Mouse (Mus musculus): ENCODE results near the gene Scml4. TPM values are rescaled to one million over a fixed set of nuclear protein-coding genes. Genes with fewer than 3 reads are reported as not detected.

Gene Scml4
- polyA plus RNA-seq, 1 experiment from 2014 or later: 0.64 TPM

DNA sequence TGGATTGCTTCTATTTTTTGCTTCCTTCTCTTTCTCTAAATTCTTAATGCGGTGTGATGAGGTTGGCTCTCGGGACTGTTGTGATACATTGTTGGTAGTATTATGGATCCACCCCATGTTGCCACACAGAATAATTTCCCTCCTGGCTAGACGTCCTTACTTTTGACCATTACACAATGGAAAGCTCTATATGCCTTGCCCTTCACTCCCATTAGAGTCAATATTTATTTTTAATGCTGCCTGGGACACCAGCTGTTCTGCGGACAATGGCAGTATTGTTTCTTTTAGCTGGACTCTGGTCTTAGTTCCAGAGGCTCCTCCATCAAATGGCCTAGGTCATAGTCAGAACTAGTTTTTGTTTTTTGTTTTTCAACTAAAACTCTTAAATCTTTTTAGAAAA is 32.1 kb downstream of the Scml4 start:
- Histone ChIP-seq H3K27ac (replicated peaks) (no peak overlapping the region), H3K4me3 (no peak overlapping the region), H3K27me3 (replicated peaks; ENCODE audit: low read depth, poor library complexity, severe bottlenecking) (no peaks in the 10 kb centered on the region; the same call in none of the 2 replicates), H3K36me3 (replicated peaks) (no peaks in the 10 kb centered on the region), H3K4me1 (peaks cover 18% of the 10 kb centered on the region), H3K9me3 (no peaks in the 10 kb centered on the region)
- WGBS: 65% methylated on average over 4 of the region's 4 CpGs
- DNase-seq (ENCODE audit: low spot score): no peak

DNA sequence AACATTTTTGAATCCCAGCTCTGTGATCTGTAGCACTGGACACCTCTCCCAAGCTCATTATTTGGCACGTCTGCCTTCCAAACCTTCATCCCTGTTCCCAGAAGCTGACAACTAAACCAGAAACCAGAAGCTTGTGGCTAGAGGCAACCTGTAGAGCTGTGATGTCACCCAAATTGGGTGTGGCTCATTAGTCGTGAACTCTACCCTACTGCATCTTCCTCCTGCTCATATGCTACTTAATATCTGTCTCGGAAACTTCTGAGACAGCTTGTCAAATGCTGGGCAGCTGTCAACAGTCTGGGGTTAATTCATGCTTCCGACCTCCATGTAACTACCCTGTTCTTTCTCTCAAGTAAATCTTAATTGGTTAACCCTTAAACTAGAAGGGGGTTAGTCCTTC is 32.8 kb downstream of the Scml4 start:
- Histone ChIP-seq H3K27ac (replicated peaks) (no peak overlapping the region), H3K36me3 (replicated peaks) (no peaks in the 10 kb centered on the region), H3K27me3 (replicated peaks; ENCODE audit: low read depth, poor library complexity, severe bottlenecking) (no peaks in the 10 kb centered on the region; the same call in none of the 2 replicates), H3K4me3 (no peak overlapping the region), H3K9me3 (no peaks in the 10 kb centered on the region), H3K4me1 (peaks cover 17% of the 10 kb centered on the region)
- DNase-seq (ENCODE audit: low spot score): no peak
- WGBS: 64% methylated on average over 4 of the region's 4 CpGs

DNA sequence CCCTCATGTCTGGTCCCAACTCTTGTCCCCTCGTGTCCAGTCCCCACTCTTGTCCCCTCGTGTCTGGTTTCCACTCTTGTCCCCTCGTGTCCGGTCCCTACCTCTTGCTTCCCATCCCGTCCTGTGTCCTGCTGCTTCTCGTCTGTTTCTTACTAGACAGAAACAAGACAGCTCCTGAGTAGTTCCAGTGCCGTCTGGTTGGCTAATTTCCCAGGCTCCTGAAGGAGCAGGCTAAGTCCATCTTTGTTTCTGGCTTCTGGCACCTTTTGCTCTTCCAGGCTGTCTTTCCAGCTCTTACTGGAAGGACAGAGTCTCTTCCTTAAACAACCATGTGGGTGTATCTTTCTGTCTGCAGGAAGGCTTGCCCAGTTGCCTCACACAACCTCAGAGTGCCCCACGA is 33.7 kb downstream of the Scml4 start:
- Histone ChIP-seq H3K27me3 (replicated peaks; ENCODE audit: low read depth, poor library complexity, severe bottlenecking) (no peaks in the 10 kb centered on the region; the same call in none of the 2 replicates), H3K4me1 (peaks cover 17% of the 10 kb centered on the region), H3K27ac (replicated peaks) (no peak overlapping the region), H3K4me3 (no peak overlapping the region), H3K9me3 (no peaks in the 10 kb centered on the region), H3K36me3 (replicated peaks) (no peaks in the 10 kb centered on the region)
- no peak for DNase-seq (ENCODE audit: low spot score)
- 77% methylated on average over 8 of the region's 8 CpGs for WGBS

DNA sequence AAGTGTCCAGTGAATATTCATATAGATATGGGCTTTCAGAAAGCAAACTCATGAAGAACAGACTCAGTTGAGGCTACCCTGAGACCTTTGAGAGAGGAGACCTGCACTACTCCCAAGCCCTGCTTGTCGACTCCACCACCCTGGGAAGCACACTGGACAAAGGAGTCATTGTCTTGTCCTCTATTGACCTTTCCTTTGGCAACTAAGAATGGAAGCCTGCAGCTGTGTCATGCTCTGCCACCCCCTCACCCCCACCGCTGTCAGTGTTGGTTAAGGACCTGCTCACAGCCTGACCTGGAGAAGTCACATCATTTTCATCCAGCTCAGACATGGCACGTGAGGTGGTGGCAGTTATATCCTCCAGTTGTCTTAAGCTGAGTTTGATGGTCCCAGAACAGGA is 34.1 kb downstream of the Scml4 start:
- WGBS: 29% methylated on average over 3 of the region's 3 CpGs
- Histone ChIP-seq H3K27ac (replicated peaks) (no peak overlapping the region), H3K9me3 (no peaks in the 10 kb centered on the region), H3K36me3 (replicated peaks) (no peaks in the 10 kb centered on the region), H3K4me3 (no peak overlapping the region), H3K4me1 (peaks cover 17% of the 10 kb centered on the region), H3K27me3 (replicated peaks; ENCODE audit: low read depth, poor library complexity, severe bottlenecking) (no peaks in the 10 kb centered on the region; the same call in none of the 2 replicates)
- no peak for DNase-seq (ENCODE audit: low spot score)

DNA sequence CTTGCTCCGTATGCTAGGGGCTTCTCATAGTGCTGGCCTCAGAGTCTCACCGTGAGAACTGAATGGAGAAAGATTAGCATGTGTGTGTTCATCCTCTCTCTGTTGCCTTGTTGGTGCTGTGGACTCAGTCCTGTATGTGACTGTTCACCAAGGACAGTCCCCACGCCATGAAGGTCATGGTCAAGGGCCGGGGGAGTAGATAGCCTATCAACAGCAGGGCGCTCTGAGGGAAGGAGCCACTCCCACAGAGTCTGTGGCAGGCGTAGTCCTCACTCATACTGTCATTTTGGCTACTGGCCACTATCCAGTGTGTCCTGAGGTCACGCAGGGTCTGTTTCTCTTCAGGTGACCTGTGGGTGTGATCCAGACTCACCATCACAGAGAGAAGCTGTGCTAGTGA is 34.5 kb downstream of the Scml4 start:
- 81% methylated on average over 7 of the region's 7 CpGs for WGBS
- H3K9me3 ChIP-seq: no peaks in the 10 kb centered on the region
- H3K36me3 ChIP-seq (replicated peaks): no peaks in the 10 kb centered on the region
- no peak overlapping the region for H3K27ac ChIP-seq (replicated peaks)
- H3K27me3 ChIP-seq (replicated peaks; ENCODE audit: low read depth, poor library complexity, severe bottlenecking): no peaks in the 10 kb centered on the region; the same call in none of the 2 replicates
- DNase-seq (ENCODE audit: low spot score): no peak
- H3K4me1 ChIP-seq: peaks cover 17% of the 10 kb centered on the region
- H3K4me3 ChIP-seq: no peak overlapping the region

DNA sequence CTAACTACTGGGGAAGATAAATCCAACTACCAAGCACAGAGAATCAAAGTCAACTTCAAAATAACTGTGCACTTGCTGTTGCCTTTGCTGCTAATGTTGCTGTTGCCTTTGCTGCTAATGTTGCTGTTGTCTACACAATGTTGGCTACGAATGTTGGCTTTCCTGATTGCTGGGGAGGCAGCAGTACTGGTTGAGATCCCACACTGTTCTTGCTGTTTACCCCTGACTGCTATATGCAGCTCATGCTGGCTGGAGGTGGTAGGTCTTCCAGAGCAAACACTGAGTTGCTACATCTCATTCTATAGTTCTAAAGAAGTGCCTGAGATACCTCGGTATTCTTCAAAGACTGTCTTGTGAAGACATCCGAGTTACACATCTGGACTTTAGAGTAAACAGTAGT is 36.5 kb downstream of the Scml4 start:
- Histone ChIP-seq H3K9me3 (no peaks in the 10 kb centered on the region), H3K36me3 (replicated peaks) (no peaks in the 10 kb centered on the region), H3K4me1 (peaks cover 13% of the 10 kb centered on the region), H3K27me3 (replicated peaks; ENCODE audit: low read depth, poor library complexity, severe bottlenecking) (no peaks in the 10 kb centered on the region; the same call in 1 of the 2 replicates), H3K4me3 (no peak overlapping the region), H3K27ac (replicated peaks) (no peak overlapping the region)
- 89% methylated on average over 3 of the region's 3 CpGs for WGBS
- no peak for DNase-seq (ENCODE audit: low spot score)

DNA sequence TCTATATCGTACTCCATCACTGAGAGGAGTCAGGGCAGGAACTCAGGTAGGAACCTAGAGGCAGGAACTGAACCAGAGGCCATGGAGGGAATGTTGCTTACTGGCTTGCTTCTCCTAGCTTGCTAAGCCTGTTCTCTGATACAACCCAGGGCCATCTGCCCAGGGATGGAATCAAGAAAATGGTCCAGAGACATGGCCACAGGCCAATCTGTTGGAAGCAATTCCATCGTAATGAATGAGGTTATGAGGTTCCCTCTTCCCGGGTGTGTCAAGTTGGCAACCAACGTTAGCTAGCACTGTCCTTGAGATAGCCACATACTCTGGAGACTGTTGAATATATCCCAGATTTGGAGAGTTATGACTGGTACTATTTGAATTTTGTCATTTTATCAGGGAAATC is 37.0 kb downstream of the Scml4 start:
- H3K9me3 ChIP-seq: no peaks in the 10 kb centered on the region
- no peak overlapping the region for H3K4me3 ChIP-seq
- no peaks in the 10 kb centered on the region for H3K36me3 ChIP-seq (replicated peaks)
- WGBS: 85% methylated on average over 4 of the region's 4 CpGs
- no peak overlapping the region for H3K27ac ChIP-seq (replicated peaks)
- H3K4me1 ChIP-seq: peaks cover 13% of the 10 kb centered on the region
- no peaks in the 10 kb centered on the region; the same call in 1 of the 2 replicates for H3K27me3 ChIP-seq (replicated peaks; ENCODE audit: low read depth, poor library complexity, severe bottlenecking)
- DNase-seq (ENCODE audit: low spot score): no peak

DNA sequence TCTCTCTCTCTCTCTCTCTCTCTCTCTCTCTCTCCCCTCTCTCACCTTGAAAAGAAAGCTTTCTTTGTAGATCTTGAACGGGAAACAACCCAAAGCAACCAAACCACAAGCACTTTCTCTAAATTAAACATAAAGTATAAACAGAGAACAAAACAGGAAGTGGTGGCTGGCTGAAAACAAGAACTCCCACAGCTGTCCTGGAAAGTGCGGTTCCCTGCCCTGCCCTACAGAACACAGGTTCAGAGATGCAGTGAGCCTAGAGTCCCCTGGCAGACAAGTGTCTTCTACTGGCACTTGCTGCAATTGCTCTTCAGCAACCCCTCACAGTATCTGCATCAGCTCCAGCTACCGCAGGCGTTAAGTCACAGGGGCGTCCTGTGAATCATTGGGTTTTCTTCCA is 37.5 kb downstream of the Scml4 start:
- H3K9me3 ChIP-seq: no peaks in the 10 kb centered on the region
- H3K27me3 ChIP-seq (replicated peaks; ENCODE audit: low read depth, poor library complexity, severe bottlenecking): no peaks in the 10 kb centered on the region; the same call in 1 of the 2 replicates
- no peak overlapping the region for H3K4me3 ChIP-seq
- WGBS: 84% methylated on average over 5 of the region's 5 CpGs
- peaks cover 13% of the 10 kb centered on the region for H3K4me1 ChIP-seq
- no peak for DNase-seq (ENCODE audit: low spot score)
- no peaks in the 10 kb centered on the region for H3K36me3 ChIP-seq (replicated peaks)
- H3K27ac ChIP-seq (replicated peaks): no peak overlapping the region

DNA sequence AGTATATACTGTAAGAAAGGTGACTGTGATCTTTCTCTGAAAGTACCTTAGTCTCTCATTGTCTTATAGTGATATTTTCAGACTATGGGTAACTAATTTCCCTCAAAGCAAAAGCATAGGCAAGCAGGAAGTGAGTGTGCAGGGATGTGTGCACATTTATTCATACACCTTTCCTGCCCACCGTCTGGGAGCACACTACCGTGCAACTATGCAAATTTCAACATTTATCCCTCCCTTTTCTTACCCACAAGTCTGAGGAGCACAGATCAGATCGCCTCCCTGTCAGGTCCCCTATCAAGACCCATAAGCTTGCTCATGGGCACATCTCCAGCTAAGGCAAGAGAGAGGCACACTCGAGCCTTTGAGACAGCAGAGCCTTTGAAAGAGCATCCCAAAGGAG is 41.2 kb downstream of the Scml4 start:
- H3K9me3 ChIP-seq: no peaks in the 10 kb centered on the region
- H3K4me1 ChIP-seq: no peaks in the 10 kb centered on the region
- H3K27ac ChIP-seq (replicated peaks): no peak overlapping the region
- no peak overlapping the region for H3K4me3 ChIP-seq
- DNase-seq (ENCODE audit: low spot score): no peak
- no peaks in the 10 kb centered on the region for H3K36me3 ChIP-seq (replicated peaks)
- H3K27me3 ChIP-seq (replicated peaks; ENCODE audit: low read depth, poor library complexity, severe bottlenecking): 0 out of 2 replicates have a peak, but pooled peaks cover 3% of the 10 kb centered on the region
- WGBS: 74% methylated on average over 4 of the region's 4 CpGs

DNA sequence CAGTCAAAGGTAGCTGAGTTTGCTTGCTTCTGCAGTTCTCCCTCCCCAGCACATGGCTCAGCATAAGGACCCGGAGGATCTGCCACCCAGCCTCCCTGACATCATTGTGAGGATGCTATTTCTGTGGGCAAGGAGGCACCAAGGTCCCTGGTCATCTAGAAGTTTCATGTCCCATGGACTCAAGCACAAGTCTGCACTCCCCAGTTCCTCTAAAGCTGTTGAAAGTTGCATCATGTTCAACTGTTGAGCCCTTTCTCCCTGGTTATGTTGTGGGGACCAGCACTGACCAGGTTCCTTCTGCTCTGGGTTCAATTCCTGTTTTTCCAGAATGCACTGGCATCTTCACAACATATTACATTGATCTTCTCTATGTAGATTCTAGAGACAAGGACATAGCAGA is 42.9 kb downstream of the Scml4 start:
- H3K9me3 ChIP-seq: no peaks in the 10 kb centered on the region

DNA sequence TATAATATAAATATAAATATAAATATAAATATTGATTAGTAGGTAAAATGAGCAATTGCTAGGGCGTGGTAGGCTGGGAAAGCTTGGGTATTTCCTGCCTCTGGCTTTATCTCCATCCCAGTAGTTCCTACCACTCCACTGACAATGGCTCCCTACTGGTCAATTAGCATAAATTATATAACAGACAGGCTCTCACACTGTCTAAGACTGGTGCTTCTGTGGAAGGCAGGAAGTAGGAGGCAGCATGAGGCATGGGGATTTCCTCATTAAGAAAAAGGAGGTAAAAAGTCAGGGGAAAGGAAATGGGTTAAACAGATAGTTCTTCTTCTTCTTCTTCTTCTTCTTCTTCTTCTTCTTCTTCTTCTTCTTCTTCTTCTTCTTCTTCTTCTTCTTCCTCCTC is 48.4 kb downstream of the Scml4 start:
- Histone ChIP-seq H3K36me3 (replicated peaks) (no peaks in the 10 kb centered on the region), H3K9me3 (no peaks in the 10 kb centered on the region), H3K4me1 (peaks cover 5% of the 10 kb centered on the region), H3K4me3 (no peak overlapping the region), H3K27me3 (replicated peaks; ENCODE audit: low read depth, poor library complexity, severe bottlenecking) (no peaks in the 10 kb centered on the region), H3K27ac (replicated peaks) (no peak overlapping the region)
- no peak for DNase-seq (ENCODE audit: low spot score)
- 71% methylated on average over 1 of the region's 1 CpGs for WGBS

More for the DNA sequence above, 42.9 kb downstream of the Scml4 start:
- H3K27me3 ChIP-seq (replicated peaks; ENCODE audit: low read depth, poor library complexity, severe bottlenecking): 0 out of 2 replicates have a peak, but pooled peaks cover 3% of the 10 kb centered on the region
- DNase-seq (ENCODE audit: low spot score): no peak
- WGBS: 97% methylated on average over 1 of the region's 1 CpGs
- H3K4me1 ChIP-seq: no peaks in the 10 kb centered on the region
- no peak overlapping the region for H3K4me3 ChIP-seq
- H3K36me3 ChIP-seq (replicated peaks): no peaks in the 10 kb centered on the region
- no peak overlapping the region for H3K27ac ChIP-seq (replicated peaks)

DNA sequence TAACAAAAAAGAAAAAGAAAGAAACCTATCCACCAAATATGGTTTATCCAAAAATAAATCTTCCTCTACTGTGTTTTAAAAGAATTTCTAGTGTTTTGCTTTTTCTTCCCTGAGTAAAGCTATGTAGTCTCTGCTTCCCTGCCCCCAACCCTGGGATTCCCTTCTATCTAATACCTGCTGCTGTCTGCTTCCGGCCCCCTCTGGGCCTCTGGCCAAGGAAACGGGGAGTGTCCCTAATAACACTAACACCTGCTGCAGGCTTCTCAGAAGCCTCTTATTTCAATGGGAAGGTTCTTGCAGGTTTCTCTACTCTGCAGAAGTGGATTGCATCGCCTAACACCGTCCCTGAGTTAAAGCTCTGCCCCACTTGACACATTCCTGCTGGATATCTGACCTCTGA is 50.4 kb downstream of the Scml4 start:
- WGBS: 48% methylated on average over 4 of the region's 4 CpGs
- peak; percentile 5 for DNase-seq (ENCODE audit: low spot score)

DNA sequence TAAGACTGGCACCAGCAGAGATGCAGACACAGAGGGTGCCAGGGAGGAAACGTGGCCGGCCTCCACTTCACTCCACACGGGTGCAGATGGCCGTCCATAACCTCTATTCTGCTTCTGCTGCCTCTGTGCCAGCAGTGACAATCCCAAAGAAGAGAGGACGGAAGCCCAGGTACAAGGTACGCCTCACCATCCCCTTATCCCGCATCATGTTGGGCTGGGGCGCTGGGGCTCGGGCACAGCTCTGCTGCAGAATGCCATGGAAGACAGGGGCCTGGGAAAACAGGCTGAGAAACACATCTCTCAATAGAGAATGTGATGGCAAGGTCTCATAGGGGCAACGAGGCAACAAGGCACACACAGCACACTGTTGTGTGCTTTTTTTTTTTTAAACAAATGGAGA is 51.9 kb downstream of the Scml4 start:
- H3K36me3 ChIP-seq (replicated peaks): no peaks in the 10 kb centered on the region
- peak; percentile 6 for DNase-seq (ENCODE audit: low spot score)
- 88% methylated on average over 10 of the region's 10 CpGs for WGBS
- peaks cover 12% of the 10 kb centered on the region for H3K4me1 ChIP-seq
- H3K27ac ChIP-seq (replicated peaks): no peak overlapping the region
- H3K4me3 ChIP-seq: no peak overlapping the region
- no peaks in the 10 kb centered on the region for H3K27me3 ChIP-seq (replicated peaks; ENCODE audit: low read depth, poor library complexity, severe bottlenecking)
- H3K9me3 ChIP-seq: no peaks in the 10 kb centered on the region

More for the DNA sequence above, 50.4 kb downstream of the Scml4 start:
- Histone ChIP-seq H3K36me3 (replicated peaks) (no peaks in the 10 kb centered on the region), H3K9me3 (no peaks in the 10 kb centered on the region), H3K27me3 (replicated peaks; ENCODE audit: low read depth, poor library complexity, severe bottlenecking) (no peaks in the 10 kb centered on the region), H3K27ac (replicated peaks) (no peak overlapping the region), H3K4me1 (peaks cover 12% of the 10 kb centered on the region), H3K4me3 (no peak overlapping the region)

DNA sequence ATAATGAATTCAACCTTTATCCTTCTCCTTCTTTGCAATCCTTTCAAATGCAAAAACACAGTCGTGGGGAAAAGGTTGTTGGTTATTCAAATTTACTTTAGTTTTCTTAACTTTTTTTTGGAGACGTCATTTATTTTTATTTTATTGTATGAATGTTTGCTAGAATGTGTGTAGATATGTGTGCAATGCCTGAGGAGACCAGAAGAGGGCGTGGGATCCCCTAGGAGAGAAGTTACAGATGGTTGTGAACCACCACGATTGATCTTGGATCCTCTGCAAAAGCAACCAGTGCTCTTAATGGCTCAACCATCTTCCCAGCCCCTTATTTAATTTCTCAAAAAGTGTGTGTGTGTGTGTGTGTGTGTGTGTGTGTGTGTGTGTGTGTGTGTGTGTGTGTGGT is 53.0 kb downstream of the Scml4 start:
- Histone ChIP-seq H3K36me3 (replicated peaks) (no peaks in the 10 kb centered on the region), H3K4me1 (peaks cover 12% of the 10 kb centered on the region), H3K9me3 (no peaks in the 10 kb centered on the region), H3K27ac (replicated peaks) (no peak overlapping the region), H3K4me3 (no peak overlapping the region), H3K27me3 (replicated peaks; ENCODE audit: low read depth, poor library complexity, severe bottlenecking) (no peaks in the 10 kb centered on the region)
- peak; percentile 12 for DNase-seq (ENCODE audit: low spot score)
- WGBS: 56% methylated on average over 4 of the region's 4 CpGs

All from embryonic facial prominence, embryonic 10.5 days (tissue).